Mouse (Mus musculus): ENCODE measurements around the gene Olfr1204. TPM values are rescaled to one million over a fixed set of nuclear protein-coding genes. Genes with fewer than 3 reads are reported as not detected.

Gene Olfr1204
- not detected for total RNA-seq (2021)
- long read RNA-seq, experiment 1: 0 reads
- long read RNA-seq, experiment 2: 0 reads

DNA sequence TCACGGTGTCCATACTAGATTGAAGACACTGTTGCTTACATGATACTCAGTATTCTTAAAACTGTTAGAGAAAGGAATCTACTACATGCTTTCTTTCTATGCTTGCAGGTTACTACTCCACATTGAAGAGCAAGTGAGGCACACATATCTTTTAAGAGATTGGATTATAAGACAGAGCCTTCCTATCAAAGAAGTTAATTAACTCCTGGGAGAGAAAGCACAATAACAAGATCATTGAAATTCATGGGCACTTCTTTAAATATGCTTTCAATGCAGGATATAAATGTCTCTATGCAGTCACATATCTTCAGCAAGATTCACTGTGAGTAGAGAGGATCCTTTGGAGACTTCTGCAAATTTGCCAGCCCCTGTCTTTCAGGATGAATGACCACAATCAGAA, at the start of gene Olfr1204:
Gene Olfr1204 (plus strand): TSS at position 301 of the 400 bp plus-strand sequence.
- DNase-seq (ENCODE audit: low spot score in 2 of 2): no peak

- no peak for DNase-seq (ENCODE audit: low spot score in 2 of 2)
Observed at GRCm38 (mm10) chr2:88814196-88814595, 34.9 kb upstream of the Olfr1204 start, which contains the start of gene Olfr1202. Olfr1202 (plus strand) TSS chr2:88814496.

DNA sequence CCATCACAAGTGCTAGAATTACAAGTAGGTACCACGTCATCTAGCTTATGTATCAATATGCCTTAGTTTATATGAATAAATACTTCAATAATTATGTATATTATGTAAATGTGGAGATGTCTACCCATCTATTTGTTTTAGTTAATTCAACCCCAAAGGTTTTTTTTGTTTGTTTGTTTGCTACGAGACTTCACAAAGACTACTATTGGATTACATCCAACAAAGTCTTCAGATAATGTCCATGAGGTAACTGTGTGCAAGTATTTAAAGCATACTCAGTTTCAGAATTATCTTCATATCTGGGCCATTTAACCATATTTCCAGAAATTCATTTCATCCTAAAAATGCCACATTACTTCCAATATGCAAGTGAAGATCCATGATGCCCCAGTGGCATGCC, 19.7 kb upstream of the Olfr1204 start, which contains the start of gene Olfr1205:
Gene Olfr1205 (plus strand): TSS at position 301 of the 400 bp plus-strand sequence.
- no peak for DNase-seq (ENCODE audit: low spot score in 2 of 2)

- DNase-seq (ENCODE audit: low spot score in 2 of 2): no peak
Observed at GRCm38 (mm10) chr2:88838477-88838876, 10.6 kb upstream of the Olfr1204 start.

GRCm38 (mm10) chr2:88862931-88863330, 13.8 kb downstream of the Olfr1204 start, which contains the start of gene Olfr1206:
Olfr1206 (plus strand) TSS chr2:88863231.
- DNase-seq (ENCODE audit: low spot score in 2 of 2): no peak

- DNase-seq (ENCODE audit: low spot score in 2 of 2): no peak
Observed at GRCm38 (mm10) chr2:88902211-88902610, 53.1 kb downstream of the Olfr1204 start, which contains the start of gene Olfr1208. Olfr1208 (minus strand) TSS chr2:88902311.

Other genes starting within 250 kb of the Olfr1204 start
- gene Olfr1191-ps1, start 208.8 kb upstream of the Olfr1204 start, total RNA-seq (2021): not detected
- gene Olfr1192-ps1, start 200.8 kb upstream of the Olfr1204 start, total RNA-seq (2021): not detected
- gene Olfr1193, start 173.7 kb upstream of the Olfr1204 start, total RNA-seq (2021): not detected
- not detected for gene Olfr1195, start 160.1 kb upstream of the Olfr1204 start, total RNA-seq (2021)
- gene Olfr1196, start 144.7 kb upstream of the Olfr1204 start, total RNA-seq (2021): not detected
- not detected for gene Olfr1197, start 116.9 kb upstream of the Olfr1204 start, total RNA-seq (2021)
- gene Olfr1198, start 97.9 kb upstream of the Olfr1204 start, total RNA-seq (2021): not detected
- not detected for gene Olfr1199, start 88.8 kb upstream of the Olfr1204 start, total RNA-seq (2021)
- gene Olfr1200, start 78.8 kb upstream of the Olfr1204 start, total RNA-seq (2021): not detected
- gene Olfr1201, start 56.3 kb upstream of the Olfr1204 start, total RNA-seq (2021): not detected
- not detected for gene Olfr1202, start 34.8 kb upstream of the Olfr1204 start, total RNA-seq (2021)
- not detected for gene Olfr1205, start 19.6 kb upstream of the Olfr1204 start, total RNA-seq (2021)
- not detected for gene Olfr1206, start 13.9 kb downstream of the Olfr1204 start, total RNA-seq (2021)
- gene Olfr1208, start 53.0 kb downstream of the Olfr1204 start, total RNA-seq (2021): not detected
- gene Olfr1209, start 65.9 kb downstream of the Olfr1204 start, total RNA-seq (2021): not detected
- gene Olfr1211, start 88.8 kb downstream of the Olfr1204 start, total RNA-seq (2021): not detected
- gene Olfr1212, start 104.7 kb downstream of the Olfr1204 start, total RNA-seq (2021): not detected
- not detected for gene Gm13762, start 131.0 kb downstream of the Olfr1204 start, total RNA-seq (2021)
- gene Olfr1214, start 143.4 kb downstream of the Olfr1204 start, total RNA-seq (2021): not detected
- not detected for gene Olfr1215, start 157.7 kb downstream of the Olfr1204 start, total RNA-seq (2021)
- gene Olfr1216, start 169.0 kb downstream of the Olfr1204 start, total RNA-seq (2021): not detected
- gene Olfr1217, start 182.8 kb downstream of the Olfr1204 start, total RNA-seq (2021): not detected
- not detected for gene Olfr1218, start 211.9 kb downstream of the Olfr1204 start, total RNA-seq (2021)
- not detected for gene Olfr1219, start 234.2 kb downstream of the Olfr1204 start, total RNA-seq (2021)